Mouse (Mus musculus): ENCODE measurements at regions not wholly inside any gene's neighbourhood (a gene's known extent, or its start where the extent isn't known, plus 50 kb on each side); places are given as distances from the start of the nearest gene placed in this dataset.

DNA sequence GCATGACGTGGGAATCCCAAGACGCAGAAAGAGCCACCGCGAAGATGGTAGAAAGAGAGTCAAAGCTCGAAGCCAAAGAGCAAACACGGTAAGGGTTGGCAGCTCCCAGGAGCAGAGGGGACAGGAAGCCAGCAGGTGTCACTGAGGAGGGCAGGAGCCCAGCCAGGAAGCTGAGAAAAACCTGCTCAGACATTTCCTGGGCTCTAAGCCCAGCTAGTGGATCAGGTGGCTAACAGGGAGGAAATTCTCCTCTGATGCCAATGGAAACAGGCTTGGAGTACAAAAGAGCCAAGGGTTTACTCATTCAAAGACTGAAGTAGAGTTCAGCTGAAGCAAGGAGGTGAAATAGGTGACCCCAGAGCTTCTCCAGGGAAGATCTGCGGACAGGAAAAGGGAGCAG lies 368.9 kb downstream of the Nkx6-1 start:
- DNase-seq (ENCODE audit: low spot score) = no peak

DNA sequence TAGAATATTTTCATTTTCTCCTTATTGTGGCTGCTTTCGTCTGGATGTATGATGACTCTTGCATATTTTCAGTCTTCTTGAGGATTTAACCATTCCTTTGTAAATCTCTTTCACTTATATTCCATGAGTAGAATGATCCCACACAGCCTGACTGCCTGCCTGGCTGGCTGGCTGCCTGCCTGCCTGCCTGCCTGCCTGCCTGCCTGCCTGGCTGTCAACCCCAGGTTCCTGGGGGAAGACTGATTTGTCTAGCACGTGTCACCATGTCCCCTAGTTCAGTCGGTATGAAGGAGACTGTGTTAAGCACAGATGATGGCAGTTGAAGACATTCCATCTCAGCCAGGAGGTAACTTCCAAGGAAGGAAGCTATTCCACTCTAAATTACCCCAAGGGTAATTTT lies 370.8 kb downstream of the Nkx6-1 start:
- DNase-seq (ENCODE audit: low spot score) = no peak

DNA sequence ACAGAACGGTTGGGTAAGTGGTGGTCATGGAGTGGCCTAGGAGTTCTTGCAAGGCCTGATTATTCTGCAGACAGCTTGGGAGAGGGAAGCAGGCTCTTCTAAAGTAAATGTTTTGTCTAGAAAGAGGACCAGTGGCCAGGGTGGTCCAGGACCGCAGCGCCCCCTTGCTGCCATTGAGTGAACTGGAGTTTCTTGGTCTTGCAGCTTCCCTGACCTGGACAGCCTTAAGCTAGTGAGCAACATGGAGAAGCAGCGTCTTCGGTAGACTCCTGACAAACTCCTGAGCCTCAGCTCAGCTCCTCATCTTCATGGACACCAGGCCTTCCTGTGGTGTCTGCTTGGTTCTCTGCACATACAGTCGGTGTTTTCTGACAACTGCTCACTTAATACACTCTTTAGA lies 376.4 kb downstream of the Nkx6-1 start:
- DNase-seq (ENCODE audit: low spot score) = no peak

DNA sequence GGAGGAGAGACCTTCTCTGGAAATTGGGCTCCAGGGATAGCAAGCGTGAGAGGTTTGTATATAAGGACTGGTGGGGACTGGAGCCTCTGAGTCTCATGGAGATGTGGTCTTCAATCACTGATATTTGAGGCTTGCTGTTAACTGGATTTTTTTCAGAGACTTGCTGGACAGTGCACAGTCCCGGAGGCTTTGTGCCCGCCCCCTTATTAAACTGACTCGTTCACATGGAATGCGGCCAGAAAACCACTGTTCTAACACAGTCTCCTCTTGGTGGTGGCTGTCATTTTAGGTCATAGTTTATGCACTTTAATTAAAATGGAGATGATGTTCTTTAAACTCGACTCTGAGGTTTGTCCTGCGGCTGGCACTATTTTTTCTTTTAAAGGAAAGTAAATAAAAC lies 378.9 kb downstream of the Nkx6-1 start:
- no peak for DNase-seq (ENCODE audit: low spot score)

DNA sequence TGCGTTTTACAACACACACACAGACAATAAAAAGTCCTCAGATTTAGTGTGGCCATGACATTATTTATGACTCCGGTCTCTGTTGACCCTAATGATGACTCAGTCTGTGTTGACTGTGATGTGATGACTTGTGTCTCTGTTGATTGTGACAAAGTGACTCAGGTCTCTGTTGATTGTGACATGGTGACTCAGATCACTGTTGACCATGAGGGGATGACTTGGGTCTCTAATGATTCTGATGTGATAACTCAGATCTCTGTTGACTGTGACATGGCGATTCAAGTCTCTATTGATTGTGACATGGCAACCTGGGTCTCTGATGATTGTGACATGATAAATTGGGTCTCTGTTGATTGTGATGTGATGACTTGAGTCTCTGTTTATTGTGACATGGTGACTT lies 405.0 kb downstream of the Gpat3 start:
- no peak for DNase-seq (ENCODE audit: low spot score)

DNA sequence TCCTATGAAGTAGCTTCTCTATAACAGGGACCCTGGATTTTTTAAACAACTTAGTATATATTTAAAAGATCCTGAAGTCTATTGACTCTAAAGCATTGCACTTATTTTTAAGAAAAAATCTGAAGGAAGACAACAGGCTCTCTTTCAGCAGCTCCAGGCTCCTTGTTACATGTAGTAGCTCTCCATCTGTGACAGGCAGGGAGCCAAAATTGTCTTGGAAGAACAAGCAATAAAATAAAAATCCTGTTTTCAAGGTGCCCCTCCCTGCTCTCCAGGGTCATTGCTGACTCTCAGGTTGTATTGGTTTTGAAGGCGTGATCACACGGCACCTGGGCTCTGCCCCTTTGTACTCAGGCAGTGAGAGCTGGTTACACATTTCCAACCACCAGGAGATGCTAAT lies 397.1 kb downstream of the Gpat3 start:
- DNase-seq (ENCODE audit: low spot score) = no peak

DNA sequence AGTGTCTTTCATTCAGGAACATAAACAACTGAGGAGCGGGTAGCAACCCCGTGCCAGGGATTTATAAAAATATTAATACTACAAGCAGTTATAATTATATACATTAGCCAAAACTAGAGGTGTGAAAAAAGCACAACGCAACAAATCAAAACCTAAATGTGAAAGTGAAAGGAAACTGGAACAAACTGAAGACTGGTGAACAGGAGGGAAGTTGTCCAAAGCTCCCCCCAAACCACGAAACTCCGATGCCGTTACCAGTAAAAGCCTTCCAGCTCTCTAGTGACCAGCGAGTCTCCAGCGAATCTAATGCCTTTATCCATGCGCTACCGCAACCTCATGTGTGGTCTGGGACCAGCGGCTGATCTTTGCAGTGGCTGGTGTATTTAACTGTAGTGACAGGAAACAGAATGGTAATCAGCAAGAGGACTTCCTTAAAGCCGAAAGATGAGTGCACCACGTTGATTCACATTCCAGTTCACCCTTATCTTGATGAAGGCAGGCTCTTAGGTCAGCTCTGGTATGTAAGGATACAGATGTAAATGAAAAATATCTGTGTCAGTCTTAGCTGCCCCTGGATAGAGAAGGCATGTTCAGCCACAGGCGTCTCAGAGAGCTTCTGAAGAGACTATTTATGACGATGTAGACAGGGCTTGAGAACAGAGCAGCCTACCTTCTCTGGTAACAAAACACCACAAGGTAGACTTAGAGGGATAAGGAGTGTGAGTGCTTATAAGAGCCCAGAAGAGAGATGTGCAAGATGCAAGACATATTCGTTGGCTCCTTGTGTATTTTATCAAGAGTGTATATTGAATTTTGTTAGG lies 394.0 kb downstream of the Gpat3 start:
- no peak for DNase-seq (ENCODE audit: low spot score)

DNA sequence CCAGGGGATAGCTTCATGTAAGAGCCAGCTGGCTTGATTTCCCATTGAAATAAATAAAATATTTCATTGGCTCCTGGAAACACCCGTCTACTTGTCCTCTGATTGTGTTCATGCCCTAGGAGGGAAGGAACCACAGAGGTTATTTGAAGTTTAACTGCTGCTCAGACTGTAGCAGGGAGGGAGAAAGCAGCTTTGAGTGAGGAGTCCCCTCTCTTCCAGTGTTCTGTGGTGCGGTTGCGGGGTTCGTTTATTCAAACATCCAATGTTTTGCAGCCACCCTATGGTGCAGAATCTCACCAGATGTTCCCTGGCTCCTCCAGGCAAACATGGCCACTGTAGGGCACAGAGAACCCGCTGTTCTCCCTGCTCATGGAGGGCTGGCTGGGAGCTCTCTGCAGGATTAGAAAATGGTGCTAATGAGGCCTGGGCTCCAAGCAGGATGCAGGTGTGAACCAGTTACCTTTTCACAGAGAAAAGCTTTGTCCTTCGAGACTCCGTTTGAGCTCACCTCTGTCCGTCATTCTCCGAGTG lies 390.7 kb downstream of the Gpat3 start:
- DNase-seq (ENCODE audit: low spot score) = no peak

DNA sequence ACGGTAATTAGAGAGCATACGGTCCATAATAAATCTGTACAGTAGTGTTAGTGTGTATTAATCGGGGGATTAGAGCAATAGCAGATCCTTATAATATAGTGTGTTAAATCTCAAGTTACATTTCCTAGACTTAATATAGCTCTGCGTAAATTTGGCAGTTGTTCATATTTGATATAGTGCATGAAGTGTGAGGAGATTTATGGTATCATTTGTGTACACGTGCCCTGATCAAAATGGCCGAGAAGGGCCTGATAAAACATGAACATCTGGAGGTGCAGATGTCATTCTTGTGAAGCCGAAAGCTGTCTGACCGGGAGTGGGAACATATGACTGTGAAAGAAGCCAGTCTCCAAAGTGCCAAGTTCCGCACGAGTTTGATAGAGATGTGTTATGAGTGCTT lies 376.9 kb downstream of the Gpat3 start:
- no peak for DNase-seq (ENCODE audit: low spot score)

DNA sequence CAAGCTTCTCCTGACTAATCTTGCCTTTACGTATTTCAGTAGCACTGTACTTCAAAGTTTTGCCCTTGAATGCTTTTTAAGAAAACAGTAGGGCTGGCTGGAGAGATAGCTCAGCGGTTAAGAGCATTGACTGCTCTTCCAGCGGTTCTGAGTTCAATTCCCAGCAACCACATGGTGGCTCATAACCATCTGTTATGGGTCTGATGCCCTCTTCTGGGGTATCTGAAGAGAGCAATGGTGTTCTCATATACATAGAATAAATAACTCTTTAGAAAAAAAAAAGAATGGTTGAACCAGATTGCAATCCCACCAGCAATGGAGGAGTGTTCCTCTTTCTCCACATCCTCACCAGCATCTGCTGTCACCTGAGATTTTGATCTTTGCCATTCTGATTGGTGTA lies 372.6 kb downstream of the Gpat3 start:
- DNase-seq (ENCODE audit: low spot score) = no peak

DNA sequence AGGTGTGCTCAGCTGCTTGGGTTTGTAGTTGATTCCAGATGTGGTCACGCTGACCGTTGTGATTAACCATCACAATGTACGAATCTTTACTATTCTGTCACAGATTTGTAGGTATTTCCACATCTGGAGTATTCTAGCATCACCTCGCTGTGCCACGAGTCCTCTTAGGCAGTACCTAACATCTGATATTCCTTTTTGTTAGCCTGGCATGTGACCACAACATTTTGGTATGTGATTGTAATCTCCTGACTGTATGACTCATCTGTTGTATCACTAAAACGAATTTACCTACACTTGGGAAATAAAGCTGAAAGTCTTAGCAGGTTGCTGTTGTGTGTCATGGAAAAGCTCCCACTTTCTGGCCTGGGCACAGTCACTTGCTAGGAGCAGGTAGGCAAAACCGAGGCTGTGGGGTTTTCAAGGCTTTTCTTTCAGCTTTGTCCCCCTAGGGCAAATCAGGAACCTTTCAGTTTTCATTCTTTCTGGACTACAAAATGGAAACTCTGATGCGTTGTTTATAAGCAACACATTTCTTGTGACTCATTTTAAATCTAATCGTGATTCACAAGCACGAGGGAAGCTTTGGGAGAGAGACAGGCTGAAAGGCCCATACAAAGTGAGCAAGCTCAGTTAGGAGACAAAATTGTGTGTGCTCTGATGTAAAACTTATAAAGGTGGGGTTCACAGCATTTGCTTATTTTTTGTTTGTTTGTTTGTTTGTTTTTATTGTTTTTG lies 371.5 kb downstream of the Gpat3 start:
- no peak for DNase-seq (ENCODE audit: low spot score)

DNA sequence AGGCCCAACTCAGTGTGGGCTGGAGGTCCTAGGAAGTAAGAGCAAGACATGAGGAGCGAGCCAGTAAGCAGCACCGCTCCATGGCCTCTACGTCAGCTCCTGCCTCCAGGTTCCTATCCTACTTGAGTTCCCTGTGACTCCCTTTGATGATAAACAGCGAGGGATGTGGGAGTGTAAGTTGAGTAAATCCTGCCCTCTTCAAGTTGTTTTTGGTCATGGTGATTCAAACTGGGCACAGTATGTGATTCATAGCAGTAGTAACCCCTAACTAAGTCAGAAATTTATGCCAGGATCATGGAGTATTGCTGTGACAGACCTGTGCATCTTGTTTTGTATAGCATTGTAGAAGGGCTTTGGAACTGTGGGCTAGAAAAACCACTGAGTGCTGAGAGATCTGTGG lies 366.5 kb downstream of the Gpat3 start:
- DNase-seq (ENCODE audit: low spot score) = no peak

DNA sequence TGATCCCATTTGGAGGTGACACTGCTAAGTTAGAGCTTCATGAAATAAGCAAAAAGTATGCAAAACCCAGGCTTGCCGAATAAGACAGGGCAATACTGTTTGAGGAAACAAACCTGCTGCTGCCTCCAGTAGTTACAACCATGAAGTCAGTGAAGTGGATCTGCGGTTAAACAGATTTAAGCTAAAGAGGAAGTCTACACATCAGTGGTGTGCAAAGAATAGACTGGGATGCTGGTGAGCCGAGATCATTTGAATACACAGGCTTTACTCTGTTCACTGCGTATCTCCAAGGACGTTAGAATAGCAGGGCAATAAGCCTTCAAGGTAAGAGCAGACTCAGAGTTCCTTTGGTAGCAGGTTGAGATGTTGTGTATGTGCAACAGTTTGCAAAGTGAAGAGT lies 362.6 kb downstream of the Gpat3 start:
- no peak for DNase-seq (ENCODE audit: low spot score)

DNA sequence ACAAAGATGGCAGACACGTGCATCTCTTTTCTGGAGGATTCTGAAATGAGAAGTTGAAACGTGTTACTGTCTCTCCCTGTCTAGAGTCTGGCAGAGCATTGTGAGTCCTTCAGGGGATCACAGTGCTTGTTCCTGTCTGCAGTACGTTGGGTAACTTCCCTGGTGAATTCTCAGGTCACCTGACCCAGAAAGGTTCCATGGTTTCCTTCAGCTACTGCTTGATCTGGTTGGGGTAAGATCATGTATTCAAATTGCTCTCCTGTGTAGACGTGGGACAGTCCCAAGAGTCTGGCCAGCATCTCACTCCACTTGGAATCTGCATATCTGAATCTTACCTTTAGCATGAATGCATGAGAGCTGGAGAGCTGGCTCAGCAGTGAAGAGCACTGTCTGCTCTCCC lies 350.0 kb downstream of the Gpat3 start:
- no peak for DNase-seq (ENCODE audit: low spot score)

DNA sequence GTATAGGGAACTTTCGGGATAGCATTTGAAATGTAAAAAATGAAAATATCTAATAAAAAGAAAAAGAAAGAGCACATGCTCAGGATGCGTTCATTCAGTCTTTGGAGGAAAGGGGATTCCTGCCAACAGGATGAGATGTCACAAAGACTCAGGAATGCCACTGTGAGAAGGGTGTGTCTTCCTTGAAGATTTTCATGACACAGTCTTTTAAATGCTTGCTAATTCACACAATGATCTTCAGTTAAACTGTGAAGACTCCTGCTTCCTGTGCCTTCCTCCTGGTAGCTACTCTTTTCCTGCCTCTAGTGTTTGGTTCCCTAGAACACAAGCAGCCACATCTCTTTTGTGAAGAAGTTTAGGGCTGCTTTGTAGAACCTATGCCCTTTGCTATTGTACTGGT lies 345.5 kb downstream of the Gpat3 start:
- DNase-seq (ENCODE audit: low spot score) = no peak

DNA sequence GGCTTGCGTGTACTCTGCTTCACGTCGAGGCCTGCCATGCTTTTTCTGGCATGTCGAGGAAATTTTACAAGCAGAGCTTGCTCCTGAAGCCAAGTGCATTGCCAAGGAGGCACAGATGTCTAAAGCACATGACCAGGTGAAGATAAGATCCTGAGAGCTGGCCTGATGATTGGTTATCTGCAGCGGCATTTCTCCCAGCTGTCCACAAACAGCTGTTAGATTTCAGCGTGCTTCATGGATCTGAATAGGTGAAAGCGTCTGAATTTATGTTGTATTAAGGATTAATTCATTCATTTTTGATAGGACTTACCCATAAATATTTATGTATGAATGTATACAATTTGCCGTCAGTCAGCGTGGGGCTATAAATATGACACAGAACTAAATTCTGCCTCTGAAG lies 327.7 kb downstream of the Gpat3 start:
- no peak for DNase-seq (ENCODE audit: low spot score)

DNA sequence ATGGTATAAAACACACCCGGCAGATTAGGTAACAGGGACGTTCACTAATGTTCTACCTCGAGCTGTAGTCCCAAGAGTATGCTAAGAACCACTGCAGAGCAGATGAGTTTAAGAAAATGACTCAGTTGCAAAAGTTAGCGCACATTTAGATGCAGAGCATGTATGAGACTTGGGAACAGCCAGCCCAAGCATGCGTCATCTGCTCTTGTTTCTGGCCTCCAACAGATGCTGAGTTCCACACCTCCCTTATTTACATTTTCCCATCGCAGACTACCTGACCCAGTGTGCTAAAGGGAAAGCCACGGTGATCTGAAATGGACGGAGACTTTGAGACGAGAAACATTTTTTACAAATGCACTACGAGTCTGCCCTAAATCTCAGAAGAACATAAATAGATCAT lies 327.3 kb downstream of the Gpat3 start:
- no peak for DNase-seq (ENCODE audit: low spot score)

DNA sequence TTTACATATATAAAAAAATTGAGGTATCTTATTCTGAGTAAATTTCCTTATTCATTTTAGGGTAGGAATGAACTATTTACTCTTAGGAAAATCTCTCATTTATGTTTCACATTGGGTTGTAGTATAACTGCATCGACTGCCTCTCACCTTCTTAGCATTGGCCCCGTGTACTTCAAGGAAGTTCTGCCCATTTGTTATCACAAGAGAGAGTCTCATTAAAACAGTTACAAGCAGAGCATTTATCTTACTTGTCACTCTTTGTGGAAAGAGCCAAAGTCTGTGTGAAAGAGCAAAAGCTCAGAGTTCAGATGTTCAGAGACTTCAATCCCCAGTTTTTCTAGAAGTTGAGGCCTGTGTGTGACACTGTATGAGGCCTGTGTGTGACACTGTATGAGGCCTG lies 323.6 kb downstream of the Gpat3 start:
- no peak for DNase-seq (ENCODE audit: low spot score)

DNA sequence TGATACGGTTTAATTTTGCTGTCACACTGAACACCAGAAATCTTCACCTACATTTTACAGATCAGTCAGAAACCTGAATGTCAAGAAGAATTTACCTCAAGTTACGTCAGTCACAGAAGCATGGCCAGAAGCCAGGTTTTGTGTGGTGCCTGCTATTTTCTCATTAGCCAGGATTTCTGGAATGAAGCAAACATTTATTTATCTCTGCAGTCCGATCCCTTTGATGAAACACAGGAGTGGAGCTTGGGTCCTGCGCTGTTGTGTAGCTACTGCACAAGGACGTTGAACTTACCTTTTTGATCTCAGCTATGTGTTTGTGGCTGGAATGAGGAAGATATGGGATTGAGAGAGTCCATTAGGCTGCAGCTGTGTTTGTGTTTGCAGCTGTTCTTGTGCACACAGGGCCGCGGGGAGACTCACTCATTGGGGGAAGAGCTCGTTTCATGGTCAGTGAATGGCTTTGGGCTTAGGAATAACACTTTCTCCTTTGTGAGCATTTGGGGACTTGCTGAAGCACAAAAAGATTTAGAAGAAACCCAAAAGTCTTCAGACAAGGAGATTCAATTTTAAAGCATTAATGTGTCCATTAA lies 318.2 kb downstream of the Gpat3 start:
- no peak for DNase-seq (ENCODE audit: low spot score)

DNA sequence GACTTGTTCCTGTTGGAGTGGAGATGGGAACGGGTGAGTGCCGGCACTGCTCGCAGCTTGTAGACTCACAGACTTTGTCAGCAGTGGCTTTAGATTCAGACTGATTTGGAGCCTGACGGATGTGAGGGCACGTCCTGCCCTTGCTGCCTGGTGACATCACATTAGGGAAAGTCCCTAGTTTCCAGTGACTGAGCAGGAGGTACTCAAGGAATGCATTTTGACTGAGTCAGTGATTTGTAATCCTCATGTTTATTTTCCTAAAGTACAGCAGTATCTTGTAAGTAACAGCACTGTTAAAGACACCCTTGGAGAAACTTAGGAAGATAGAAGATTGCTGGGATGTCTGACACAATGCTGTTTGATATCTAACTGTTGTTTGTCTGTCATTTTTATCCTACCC lies 317.6 kb downstream of the Gpat3 start:
- DNase-seq (ENCODE audit: low spot score) = no peak

DNA sequence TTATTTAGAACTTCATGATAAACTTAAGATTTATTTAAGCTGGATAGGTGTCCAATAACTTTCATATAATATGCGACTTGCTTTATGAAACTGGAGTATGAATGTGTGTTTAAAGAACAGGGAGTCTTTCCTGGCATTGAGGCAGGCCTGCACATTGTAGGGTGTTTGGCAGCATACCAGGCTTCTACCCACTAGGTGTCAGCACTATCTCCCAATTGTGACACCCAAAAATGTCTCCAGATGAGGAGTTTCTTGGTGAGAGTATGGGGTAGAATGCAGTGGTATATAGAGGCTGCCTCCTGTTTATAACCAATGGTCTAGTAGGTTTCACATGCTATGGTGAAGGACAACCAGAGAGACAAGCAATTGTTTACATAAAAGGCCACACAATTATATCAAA lies 311.9 kb downstream of the Gpat3 start:
- DNase-seq (ENCODE audit: low spot score) = no peak

DNA sequence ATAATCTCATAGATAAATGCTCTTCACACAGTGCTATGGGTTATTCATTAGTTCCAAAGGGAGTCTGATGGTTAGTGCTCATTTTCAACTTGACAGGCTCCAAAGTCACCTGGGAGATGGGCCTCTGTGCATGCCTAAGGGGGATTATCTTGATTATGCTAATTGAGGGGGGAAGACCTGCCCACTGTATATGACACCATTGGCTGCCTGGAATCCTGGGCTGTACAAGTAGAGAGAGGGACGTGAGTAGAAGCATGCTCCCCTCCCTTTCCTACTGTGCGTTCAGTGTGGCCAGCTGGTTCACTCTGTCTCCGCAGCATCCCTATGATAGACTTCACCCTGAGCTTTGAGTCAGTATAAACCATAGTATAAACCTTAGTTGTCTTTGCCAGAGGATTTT lies 300.8 kb downstream of the Gpat3 start:
- no peak for DNase-seq (ENCODE audit: low spot score)

DNA sequence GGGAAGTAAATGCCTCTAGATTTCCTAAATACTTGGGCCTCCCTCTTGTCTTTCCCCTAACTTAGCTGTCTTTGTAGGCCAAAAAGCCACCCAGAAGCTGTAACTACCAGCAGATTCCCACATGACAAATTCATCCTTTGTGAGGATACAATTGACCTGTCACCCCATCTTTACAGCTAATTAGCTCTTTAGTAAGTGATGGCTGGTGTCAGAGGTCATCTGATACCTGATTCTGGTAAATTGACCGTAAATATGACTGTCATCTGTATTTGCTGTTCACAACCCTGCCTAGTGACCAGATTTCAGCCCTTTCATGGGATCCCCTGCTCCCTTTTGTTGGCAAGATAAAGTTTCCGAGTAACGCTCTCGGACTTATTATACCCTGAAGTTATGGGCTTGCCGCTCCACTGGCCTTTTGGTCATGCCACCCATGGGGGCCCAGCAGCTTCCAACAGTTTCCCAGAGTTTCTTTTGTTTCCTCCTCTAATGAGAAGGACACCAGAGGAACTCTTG lies 279.5 kb downstream of the Gpat3 start:
- no peak for DNase-seq (ENCODE audit: low spot score)
